Mouse (Mus musculus) spleen, adult 2 months (tissue): ENCODE data around the gene Gabarap.

Source experiments
- CTCF ChIP-seq: fragments of 200-500 bp; IDR thresholded peaks from 2 replicates; pipeline ENCODE4 v1.5.1; 2011; ENCODE audit warnings: mild to moderate bottlenecking, inconsistent platforms; ENCODE audit not compliant: insufficient read depth, insufficient read length, insufficient replicate concordance; ENCODE audit errors: extremely low read depth
- POLR2A ChIP-seq: fragments of 200-500 bp; IDR thresholded peaks from 2 replicates; pipeline ENCODE4 v1.6.1; 2011; ENCODE audit warnings: low read depth, low read length, inconsistent platforms

GRCm38 (mm10) chr11:70010548-70010947 is 19.6 kb downstream of the Gabarap start:
- TF ChIP-seq CTCF: no peak
- TF ChIP-seq POLR2A: no peak
